Mouse (Mus musculus) Patski (cell line): ENCODE data around the gene Agfg2. TPM values are rescaled to one million over a fixed set of nuclear protein-coding genes. Genes with fewer than 3 reads are reported as not detected.

ENCODE experiments used
- ATAC-seq: fragments of 100-300 bp; one replicate; pipeline ENCODE4 v1.8.0; 2021
- CTCF ChIA-PET: fragments of 350-600 bp; sonication (Branson Sonifier 250); formaldehyde crosslinking; loops from one replicate; lab custom pipeline; 2022; ENCODE audit warnings: inconsistent platforms; lab: Charles Lee
- POLR2A ChIA-PET: fragments of 350-600 bp; sonication (Branson Sonifier 250); formaldehyde crosslinking; loops from one replicate; lab custom pipeline; 2022; ENCODE audit warnings: antibody characterized with exemption, inconsistent platforms; lab: Charles Lee
- DNase-seq: peaks from one replicate; pipeline ENCODE4 v3.0.0-alpha.2; 2011; ENCODE audit warnings: low read depth, low spot score
- H3K27me3 ChIP-seq: fragments of 371-371 bp; one replicate; pipeline ENCODE4 v1.5.1; 2021
- CTCF ChIP-seq: fragments of 100-300 bp; IDR thresholded peaks from one replicate; pipeline ENCODE4 v1.5.1; 2021
- in situ Hi-C: fragments of 300-500 bp; cut with MboI; formaldehyde crosslinking; loops from 3 replicates; pipeline ENCODE4 v1.11.1; 2018; ENCODE audit warnings: low pct_unique_long_range_greater_than_20kb, mixed read lengths
- polyA plus RNA-seq: library from polyadenylated mRNA; unstranded; gene quantifications from one replicate; pipeline ENCODE4 v1.2.3, GENCODE M21; 2021

Agfg2 gene
- polyA plus RNA-seq, 1 experiment from 2014 or later = 33.1 TPM

DNA sequence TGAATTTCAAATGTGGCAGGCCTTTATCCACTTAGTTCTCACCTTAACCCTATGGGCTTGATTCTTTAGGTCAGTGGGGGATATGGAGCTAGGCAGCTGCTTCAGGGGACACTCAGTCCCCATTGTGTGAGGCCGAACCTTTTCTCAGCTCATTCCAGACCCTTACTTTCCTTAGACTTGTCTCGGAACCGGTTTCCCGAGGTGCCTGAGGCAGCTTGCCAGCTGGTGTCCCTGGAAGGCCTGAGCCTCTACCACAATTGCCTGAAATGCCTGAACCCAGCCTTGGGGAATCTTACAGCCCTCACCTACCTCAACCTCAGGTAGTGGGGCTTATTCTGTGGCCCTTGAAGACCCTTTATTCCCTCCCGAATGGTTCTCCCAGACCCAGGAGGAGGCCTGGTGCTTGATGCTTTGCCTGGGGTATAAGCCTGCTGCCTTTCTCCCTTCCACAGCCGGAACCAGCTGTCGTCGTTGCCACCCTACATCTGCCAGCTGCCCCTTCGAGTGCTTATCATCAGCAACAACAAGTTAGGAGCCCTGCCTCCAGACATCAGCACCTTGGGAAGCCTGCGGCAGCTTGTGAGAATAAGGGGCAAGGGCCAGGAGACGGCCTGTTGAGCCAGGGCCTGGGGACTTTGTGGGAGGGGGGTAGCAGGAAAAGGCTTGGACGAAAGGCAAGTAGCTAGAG is 51.0 kb downstream of the Agfg2 start:
- in situ Hi-C loops = no loop called here
- no peaks in the 10 kb centered on the region for H3K27me3 ChIP-seq
- DNase-seq (no peak), ATAC-seq (no peak)
- no peak for TF ChIP-seq CTCF
- ChIA-PET POLR2A (interaction anchor here (1.0 to 1.3 kb wide), 2 partner anchors 10 to 102 kb away, joined by 3 read pairs; no protein-coding TSS in a partner anchor), CTCF (interaction anchor here (1.0 to 2.5 kb wide), 2 partner anchors 16 to 24 kb away, joined by 3 to 8 read pairs; no protein-coding TSS in a partner anchor)

DNA sequence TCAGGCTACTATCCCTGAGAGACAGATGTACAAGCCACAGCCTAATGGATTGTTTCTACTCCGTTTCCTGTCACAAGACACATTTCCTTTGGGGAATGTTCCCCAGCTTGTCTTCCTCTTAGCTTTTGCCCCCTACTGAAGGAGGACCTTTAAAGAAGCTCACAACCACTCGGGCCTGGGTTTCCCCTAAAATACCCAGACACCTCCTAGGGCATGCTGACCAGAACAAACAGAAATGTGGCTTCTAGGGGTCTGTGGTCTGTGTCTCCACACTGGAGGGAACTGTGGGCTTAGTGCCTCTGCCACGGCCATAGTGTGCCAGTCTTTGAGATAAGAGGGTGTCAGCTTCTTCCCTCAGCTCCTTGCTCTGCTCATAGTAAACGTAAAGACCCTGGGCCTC is 52.9 kb downstream of the Agfg2 start:
- no peaks in the 10 kb centered on the region for H3K27me3 ChIP-seq
- ATAC-seq (no peak), DNase-seq (no peak)
- in situ Hi-C loops = no loop called here
- ChIA-PET CTCF (interaction anchor here (1.4 to 4.3 kb wide), 2 partner anchors 12 to 21 kb away, joined by 5 to 17 read pairs; no protein-coding TSS in a partner anchor), POLR2A (interaction anchor here (0.7 to 5.5 kb wide), 4 partner anchors 18 to 130 kb away, joined by 3 to 31 read pairs (median 4); partner anchors contain the start of gene Pcolce)
- no peak for TF ChIP-seq CTCF

DNA sequence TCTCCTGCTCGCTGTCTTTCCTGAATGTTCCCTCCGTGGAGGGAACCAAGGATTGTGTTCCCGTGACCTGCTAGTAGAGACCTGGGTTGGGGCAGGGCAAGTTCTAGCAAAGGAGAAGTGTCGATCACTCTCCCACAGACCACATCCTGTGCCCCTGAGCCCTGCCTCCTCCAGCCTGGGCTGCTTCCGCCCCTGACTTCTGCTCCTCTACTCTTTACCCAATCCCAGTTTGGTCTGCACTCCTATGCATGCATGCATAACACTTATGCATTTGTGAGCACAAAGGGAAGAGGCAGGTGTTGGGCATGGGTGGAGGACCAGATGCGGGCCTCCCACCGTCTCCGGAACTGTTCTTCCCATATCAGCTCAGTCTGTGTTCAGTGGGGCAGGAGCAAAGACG is 53.4 kb downstream of the Agfg2 start:
- ChIA-PET CTCF (interaction anchor here (1.4 to 4.3 kb wide), 2 partner anchors 13 to 21 kb away, joined by 5 to 17 read pairs; no protein-coding TSS in a partner anchor), POLR2A (interaction anchor here (0.7 to 5.5 kb wide), 6 partner anchors 13 to 129 kb away, joined by 3 to 31 read pairs (median 3); partner anchors contain the start of genes Irs3 and Pcolce)
- in situ Hi-C loops = no loop called here
- no peak for DNase-seq
- TF ChIP-seq CTCF = no peak
- ATAC-seq = no peak
- H3K27me3 ChIP-seq = no peaks in the 10 kb centered on the region

DNA sequence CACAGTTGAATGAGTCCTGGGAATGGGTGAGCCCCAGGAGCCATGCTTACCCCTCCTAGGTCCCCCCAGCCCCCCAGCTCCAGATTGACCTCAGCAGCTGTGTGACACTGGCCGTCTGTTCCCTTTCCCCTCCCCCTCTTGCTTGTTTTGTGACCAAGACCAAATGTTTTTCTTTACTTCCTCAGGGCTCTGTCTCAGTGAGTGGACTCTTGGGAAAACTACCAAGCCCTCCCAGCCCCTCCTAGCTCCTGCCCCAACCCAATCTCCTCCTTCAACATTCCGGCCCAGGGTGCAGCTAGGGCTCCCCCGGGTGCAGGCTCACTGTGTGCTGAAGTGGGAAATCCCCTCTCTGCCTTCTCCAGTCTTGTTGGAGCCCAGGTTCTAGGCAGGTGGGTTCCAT is 53.9 kb downstream of the Agfg2 start:
- POLR2A ChIA-PET = interaction anchor here (0.7 to 5.5 kb wide), 6 partner anchors 14 to 129 kb away, joined by 3 to 31 read pairs (median 4); partner anchors contain the start of genes Irs3 and Pcolce
- in situ Hi-C loops = no loop called here
- no peak for ATAC-seq
- no peak for TF ChIP-seq CTCF
- no peaks in the 10 kb centered on the region for H3K27me3 ChIP-seq
- DNase-seq = no peak
- CTCF ChIA-PET = interaction anchor here (0.8 to 4.3 kb wide), 4 partner anchors 8 to 22 kb away, joined by 3 to 17 read pairs (median 4); no protein-coding TSS in a partner anchor

DNA sequence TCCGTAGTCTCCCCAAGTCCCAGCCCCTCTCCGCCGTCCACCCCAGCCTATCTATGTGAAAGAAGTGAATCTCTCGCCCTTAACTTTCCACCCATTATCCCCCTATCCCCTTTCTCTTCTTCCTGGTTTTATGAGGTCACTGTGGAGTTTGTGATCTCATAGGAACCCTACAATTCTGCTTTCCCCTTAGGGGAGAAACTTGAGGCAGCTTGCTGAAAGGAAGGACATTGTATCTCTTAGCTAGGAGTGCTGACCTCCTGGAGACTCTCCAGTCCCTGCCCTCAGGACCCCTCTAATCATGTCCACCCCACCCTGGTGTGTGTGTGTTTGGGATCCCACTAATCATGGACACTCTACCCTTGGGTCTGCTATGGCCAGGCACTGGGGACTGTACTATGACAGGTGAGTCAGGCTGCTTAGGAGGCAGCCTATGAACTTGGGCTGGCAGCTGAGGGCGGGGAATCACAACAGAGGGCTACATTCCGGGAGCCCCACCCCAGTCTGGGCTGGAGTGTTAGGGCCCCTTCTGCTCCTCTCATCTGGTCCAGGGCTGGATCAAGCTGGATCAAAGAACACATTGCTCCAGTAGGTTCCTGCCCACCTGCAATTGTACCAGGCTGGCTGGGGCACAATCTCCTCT is 54.5 kb downstream of the Agfg2 start:
- no peaks in the 10 kb centered on the region for H3K27me3 ChIP-seq
- in situ Hi-C loops = no loop called here
- DNase-seq (no peak), ATAC-seq (no peak)
- ChIA-PET POLR2A (interaction anchor here (1.1 to 5.5 kb wide), 4 partner anchors 16 to 128 kb away, joined by 3 to 31 read pairs (median 4); partner anchors contain the start of genes Irs3 and Pcolce), CTCF (interaction anchor here (0.8 to 4.3 kb wide), 4 partner anchors 9 to 23 kb away, joined by 3 to 17 read pairs (median 4); no protein-coding TSS in a partner anchor)
- TF ChIP-seq CTCF = no peak

DNA sequence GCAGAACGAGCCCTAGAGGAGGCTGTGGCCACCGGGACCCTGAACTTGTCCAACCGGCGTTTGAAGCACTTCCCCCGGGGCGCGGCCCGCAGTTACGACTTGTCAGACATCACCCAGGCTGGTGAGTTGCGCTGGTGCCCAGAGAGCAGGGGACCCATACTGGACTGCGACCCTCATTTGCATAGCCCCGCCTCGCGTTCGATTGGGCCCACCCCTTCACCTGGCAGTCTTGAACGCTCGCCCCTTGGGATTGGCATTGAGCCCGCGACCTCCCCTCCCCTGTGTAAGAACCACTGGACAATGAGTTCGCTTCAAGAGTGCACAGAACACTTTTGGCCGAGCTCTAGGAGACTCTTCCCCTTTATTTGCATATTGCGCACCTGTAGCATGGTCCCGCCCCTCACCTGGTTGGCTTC is 55.2 kb downstream of the Agfg2 start:
- peak; percentile 4 for ATAC-seq
- no peak for DNase-seq
- in situ Hi-C loops = no loop called here
- POLR2A ChIA-PET = interaction anchor here (0.6 to 5.5 kb wide), 3 partner anchors 17 to 1832 kb away, joined by 3 to 31 read pairs (median 4); partner anchors contain the start of gene Pcolce
- CTCF ChIA-PET = interaction anchor here (1.4 to 4.3 kb wide), 2 partner anchors 9 to 23 kb away, joined by 3 to 17 read pairs; no protein-coding TSS in a partner anchor
- no peaks in the 10 kb centered on the region for H3K27me3 ChIP-seq
- TF ChIP-seq CTCF = no peak

DNA sequence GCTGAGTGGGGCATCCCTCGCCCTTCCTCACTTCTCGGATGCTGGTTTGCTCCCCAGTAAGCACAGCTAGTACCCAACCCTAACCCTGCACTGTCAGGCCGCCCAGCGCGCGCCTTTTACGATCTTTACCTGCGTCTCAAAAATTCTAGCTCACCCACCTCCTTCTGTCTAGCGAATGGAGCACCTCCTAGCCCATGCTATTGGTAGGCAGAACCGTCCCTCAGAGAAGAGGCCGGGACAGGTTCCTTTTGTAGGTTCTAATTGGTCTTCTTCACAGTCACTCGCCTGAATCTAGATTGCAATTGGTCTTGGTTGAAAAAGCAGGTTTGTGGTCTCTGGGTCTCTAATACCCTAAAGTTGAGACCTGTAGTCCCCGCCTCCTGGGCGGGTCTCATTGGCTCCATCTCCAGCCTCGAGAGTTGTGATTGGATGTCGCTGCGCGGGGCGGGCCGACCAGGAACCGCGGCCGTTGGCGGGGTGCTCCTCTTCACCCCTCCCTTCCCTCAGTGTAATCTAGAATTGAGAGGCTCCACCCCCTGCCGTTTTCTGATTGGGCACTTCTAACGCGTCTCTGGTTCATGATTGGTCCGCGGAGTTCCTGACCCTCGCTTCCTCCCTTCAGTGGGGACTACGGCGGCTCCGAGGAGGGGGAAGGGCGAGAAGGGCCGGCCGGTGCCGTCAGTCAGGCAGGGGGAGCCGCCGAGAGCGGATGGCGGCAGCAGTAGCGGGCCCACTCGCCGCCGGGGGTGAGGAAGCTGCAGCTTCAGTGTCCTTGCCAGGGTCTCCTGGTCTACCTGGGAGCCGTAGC is 55.8 kb downstream of the Agfg2 start, which contains the start of the genes Fbxo24, Lrch4 and Gm20605:
Fbxo24 (minus strand) TSS at position 505 of the 808 bp plus-strand sequence.
Lrch4 (plus strand) TSS at position 624 of the 808 bp plus-strand sequence.
Gm20605 (plus strand) TSS at position 678 of the 808 bp plus-strand sequence.
- POLR2A ChIA-PET = interaction anchor here (0.6 to 5.5 kb wide), 6 partner anchors 11 to 1832 kb away, joined by 3 to 31 read pairs (median 4); partner anchors contain the start of genes Pcolce and Tsc22d4
- DNase-seq (peak; percentile 100), ATAC-seq (peak; percentile 93)
- no peak for TF ChIP-seq CTCF
- in situ Hi-C loops = no loop called here
- CTCF ChIA-PET = interaction anchor here (1.2 to 4.3 kb wide), 4 partner anchors 10 to 24 kb away, joined by 3 to 17 read pairs (median 8); partner anchors contain the start of gene Pcolce
- H3K27me3 ChIP-seq = no peaks in the 10 kb centered on the region

DNA sequence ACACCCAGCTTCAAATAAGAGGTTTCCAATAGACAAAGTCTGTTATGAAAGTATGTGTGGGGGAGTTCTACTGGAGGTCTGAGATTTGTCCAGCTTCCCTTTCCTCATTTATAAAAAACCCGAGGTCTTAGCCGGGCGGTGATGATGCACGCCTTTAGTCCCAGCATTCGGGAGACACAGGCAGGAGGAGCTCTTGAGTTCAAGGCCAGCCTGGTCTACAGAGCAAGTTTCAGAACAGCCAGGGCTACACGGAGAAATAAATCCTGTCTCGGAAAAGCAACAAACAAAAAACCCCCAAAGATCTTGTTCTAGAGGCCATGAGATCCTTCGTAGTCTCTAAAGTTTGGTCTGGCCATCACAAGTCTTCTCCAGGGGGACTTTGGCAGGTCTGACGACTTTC is 56.5 kb downstream of the Agfg2 start:
- TF ChIP-seq CTCF = no peak
- CTCF ChIA-PET = interaction anchor here (1.2 to 4.3 kb wide), 4 partner anchors 9 to 29 kb away, joined by 4 to 17 read pairs (median 8); partner anchors contain the start of gene Pcolce
- POLR2A ChIA-PET = interaction anchor here (0.6 to 5.5 kb wide), 4 partner anchors 10 to 117 kb away, joined by 3 to 31 read pairs (median 4); partner anchors contain the start of genes Pcolce and Tsc22d4
- ATAC-seq (no peak), DNase-seq (no peak)
- no peaks in the 10 kb centered on the region for H3K27me3 ChIP-seq
- in situ Hi-C loops = no loop called here
